Mouse (Mus musculus): ENCODE results near the gene Dhrs1. TPM values are rescaled to one million over a fixed set of nuclear protein-coding genes. Genes with fewer than 3 reads are reported as not detected.

Dhrs1 gene
- total RNA-seq, 2 experiments from 2014 or later: 18.0 to 54.7 TPM

GRCm38 (mm10) chr14:55724411-55724871, 21.0 kb downstream of the Dhrs1 start:
- peak; percentile 75 for ATAC-seq (replicated peaks; ENCODE audit: poor library complexity, severe bottlenecking)

DNA sequence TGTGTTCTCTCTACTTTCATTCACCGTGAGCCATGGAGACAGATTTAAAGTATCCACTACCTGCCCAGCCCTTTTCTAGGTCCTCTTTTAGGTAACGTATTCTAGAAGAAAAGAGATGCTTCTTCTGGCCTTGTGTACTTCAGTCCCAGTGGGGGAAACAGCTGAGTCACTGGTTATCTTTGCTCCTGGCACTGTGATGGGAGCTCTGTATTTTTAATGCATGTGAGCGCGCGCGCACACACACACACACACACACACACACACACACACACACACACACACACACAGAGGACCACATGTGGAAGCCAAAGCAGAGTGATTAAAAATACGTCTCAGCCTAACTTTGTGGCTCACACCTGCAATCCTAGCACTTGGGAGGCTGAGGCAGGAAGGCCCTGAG, 22.1 kb downstream of the Dhrs1 start:
- ATAC-seq (replicated peaks; ENCODE audit: poor library complexity, severe bottlenecking): no peak

DNA sequence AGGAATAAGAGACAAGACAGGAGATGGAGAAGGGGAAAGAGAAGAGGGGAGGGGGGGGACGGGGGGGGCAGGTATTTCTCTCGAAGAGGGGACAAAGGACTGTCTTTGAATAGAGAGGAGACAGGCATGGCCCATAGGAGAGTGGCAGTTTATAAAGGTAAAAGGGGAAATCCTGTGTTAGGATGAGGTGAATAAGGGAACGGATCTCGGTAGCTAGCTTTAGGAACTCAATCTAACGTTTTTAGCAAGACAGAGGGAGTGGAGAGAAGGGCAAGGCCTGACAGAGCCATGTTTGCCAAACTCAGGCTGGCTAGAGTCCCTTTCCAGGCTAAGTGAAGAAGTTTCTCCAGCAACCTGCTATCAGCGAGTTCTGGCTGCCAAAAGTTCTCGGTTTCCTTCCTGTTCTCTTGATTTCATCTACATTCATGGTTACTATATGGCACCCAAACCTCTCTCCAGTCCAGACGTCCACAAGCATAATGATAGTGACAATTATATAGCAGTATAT, 23.0 kb downstream of the Dhrs1 start:
- ATAC-seq (replicated peaks; ENCODE audit: poor library complexity, severe bottlenecking): no peak

GRCm38 (mm10) chr14:55721700-55722437, 23.6 kb downstream of the Dhrs1 start, which contains the start of gene Rabggta:
Rabggta (minus strand) TSS chr14:55722263.
- peak; percentile 57 for ATAC-seq (replicated peaks; ENCODE audit: poor library complexity, severe bottlenecking)

DNA sequence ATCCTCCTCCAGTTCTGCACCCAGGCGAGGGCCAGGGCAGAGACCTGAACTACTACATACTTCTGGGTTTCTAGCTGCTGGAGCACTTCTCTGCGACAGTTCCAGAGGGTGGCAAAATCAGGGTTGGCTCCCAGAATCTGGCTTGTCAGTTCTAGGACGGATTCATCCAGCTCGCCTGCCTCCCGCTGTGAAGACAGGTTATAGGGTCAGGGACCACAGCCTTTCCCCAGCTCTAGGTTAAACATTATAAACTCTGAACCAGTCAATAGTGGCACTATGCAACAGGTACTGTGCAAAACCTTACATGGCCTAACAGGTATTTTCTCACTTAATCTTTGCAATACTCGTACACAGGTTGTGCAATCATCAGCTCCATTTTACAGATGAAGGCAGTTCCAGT, 24.4 kb downstream of the Dhrs1 start:
- no peak for ATAC-seq (replicated peaks; ENCODE audit: poor library complexity, severe bottlenecking)

GRCm38 (mm10) chr14:55720666-55721065, 24.8 kb downstream of the Dhrs1 start:
- no peak for ATAC-seq (replicated peaks; ENCODE audit: poor library complexity, severe bottlenecking)

DNA sequence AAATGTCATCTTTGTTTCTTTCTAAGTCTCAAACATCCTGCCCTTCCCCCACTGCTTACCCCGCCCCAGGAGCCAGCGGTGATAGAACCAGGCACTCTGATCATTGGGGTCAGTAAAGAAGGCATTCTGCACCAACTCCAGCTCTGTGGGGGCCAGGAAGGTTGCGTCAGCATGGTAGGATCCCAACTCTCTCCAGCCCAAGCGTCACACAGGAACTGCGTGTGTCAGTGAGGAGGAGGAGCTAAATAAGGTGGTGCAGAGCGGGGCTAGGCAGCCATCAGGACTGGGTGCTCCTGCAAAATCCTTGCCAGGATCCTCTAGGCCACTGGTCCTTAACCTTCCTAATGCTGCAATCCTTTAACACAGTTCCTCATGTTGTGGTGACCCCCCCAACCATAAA, 25.8 kb downstream of the Dhrs1 start:
- ATAC-seq (replicated peaks; ENCODE audit: poor library complexity, severe bottlenecking): no peak

DNA sequence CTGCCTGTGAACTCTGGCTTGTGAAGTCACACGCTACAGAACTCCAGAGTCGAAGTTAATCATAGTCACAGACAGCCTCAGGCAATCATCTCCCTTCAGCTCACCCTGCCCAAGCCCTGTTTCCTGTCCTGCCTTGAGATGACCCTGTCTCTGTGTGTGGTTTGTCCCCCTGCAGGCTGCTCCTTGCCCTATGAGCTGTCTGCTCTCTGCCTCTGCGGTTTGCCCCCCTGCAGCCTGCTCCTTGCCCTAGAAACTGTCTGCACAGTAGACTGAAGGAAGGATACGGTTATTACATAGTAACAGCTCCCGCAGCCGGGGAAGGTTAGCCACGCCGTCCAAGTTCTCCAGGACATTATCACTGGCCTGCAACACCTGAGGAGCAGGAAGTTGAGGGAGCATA, 28.6 kb downstream of the Dhrs1 start:
- ATAC-seq (replicated peaks; ENCODE audit: poor library complexity, severe bottlenecking): no peak

DNA sequence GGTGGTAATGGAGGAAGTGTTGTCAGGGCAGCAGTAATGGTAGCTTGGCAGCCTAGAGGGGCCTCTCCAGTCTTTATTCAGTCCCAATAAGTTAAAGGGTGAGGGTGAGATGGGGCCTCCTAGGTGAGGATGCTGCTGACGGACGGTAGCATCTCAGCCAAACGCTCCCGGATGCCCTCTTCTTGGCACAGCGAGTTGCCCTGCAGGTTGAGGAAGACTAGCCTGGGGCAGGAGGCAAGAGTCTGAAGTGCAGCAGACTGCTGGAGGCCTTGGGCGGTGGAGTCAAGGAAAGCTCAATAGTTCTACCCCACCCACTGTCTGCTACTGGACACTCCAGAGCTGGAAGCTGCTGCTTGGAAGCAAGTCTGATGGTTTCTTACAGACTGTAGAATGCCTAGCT, 29.2 kb downstream of the Dhrs1 start:
- ATAC-seq (replicated peaks; ENCODE audit: poor library complexity, severe bottlenecking): no peak

DNA sequence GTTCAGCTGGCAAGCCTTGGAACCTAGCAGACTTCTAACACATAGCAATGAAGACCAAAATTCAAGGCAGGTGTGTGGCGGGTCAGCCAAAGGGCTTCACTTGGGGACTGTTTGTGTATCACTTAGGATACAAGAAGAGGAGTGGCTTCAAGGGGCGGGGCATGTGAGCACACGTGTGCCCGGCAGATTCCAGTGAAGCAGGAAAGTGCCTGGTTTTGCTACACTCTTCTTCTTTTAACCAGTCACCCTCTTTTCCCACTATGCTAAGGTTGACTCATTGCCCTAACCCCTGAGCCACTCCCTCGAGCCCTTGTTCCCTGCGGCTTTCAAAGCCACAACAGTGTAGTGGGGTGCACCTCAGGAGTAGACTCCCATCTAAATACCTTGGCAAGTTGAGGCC, 30.6 kb downstream of the Dhrs1 start:
- peak; percentile 14; the same call in 1 of the 2 replicates for ATAC-seq (replicated peaks; ENCODE audit: poor library complexity, severe bottlenecking)

DNA sequence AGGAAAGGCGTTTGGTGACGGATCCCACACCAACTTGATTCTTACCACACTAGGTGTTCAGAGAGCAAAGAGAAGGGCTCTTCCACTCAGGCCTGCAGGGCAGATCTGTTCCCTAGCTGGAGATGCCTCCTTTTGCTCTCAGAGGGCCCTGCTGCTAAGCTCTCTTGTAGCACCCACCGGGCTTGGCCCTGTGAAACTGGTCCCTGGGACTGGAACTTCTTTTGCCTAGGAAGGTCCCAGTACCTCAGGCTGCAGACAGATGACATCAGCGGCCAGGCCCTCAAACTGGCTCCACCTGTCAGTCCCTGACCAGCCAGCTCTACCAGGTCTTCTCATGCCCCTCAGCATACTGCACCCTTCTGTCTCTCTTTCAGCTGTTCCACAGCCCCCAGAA, 31.8 kb downstream of the Dhrs1 start, which contains the start of gene Tgm1:
Gene Tgm1 (minus strand): TSS at position 198 of the 394 bp plus-strand sequence.
- ATAC-seq (replicated peaks; ENCODE audit: poor library complexity, severe bottlenecking): no peak

DNA sequence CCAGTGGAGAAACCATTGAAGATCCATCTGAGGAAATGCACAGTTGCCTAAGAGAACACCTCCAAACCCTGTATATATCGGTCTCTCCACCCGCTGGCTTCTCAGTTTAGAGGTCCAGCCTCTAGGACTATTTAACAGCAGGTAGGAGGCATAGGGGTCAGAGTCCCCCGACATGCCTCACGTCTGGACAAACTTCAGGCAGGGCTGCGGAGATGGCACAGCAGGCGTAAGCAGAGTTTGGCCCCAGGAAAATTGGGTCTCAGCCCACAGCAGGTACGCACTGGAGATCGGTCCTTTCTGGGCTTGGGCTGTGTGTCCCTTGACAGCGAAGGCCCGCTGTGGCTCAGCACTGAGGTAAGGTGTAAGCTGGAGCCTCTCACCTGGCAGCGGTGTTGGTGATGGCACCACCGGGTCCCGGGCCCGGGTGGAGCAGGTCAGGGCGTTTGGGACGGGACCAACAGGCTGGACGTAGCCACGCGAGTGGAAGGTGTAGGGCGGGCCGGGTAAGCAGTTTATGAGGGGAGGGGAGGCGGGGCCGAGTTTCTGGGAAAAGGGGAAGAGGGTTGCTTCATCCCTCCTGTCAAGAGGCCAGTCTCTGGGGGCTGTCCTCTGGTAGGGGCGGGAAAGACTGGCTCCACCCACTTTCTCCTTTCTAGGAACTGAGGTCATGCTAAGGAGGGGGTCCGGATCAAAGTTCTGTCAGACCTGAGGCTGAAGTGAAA, 32.3 kb downstream of the Dhrs1 start:
- ATAC-seq (replicated peaks; ENCODE audit: poor library complexity, severe bottlenecking): peak; percentile 92

DNA sequence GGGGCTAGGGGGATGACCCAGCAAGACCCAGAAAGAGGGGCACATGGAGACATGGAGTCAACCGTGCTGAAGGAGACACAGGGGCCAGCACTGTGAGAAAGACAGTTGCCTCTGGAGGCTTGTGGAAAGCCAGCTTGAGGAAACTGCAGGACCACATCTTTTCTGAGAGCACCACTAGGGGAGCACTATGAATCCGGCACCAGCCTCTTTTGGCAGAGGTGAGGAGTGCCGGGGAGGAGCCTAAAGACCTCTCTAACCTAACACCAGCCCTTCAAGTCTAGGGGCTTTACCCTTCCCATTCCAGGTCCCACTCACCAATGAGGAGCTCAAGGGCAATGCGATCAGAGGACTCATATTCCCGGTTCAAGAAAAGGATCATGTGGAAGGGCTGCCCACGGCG, 33.7 kb downstream of the Dhrs1 start:
- no peak for ATAC-seq (replicated peaks; ENCODE audit: poor library complexity, severe bottlenecking)

- no peak for ATAC-seq (replicated peaks; ENCODE audit: poor library complexity, severe bottlenecking)
These were observed 36.0 kb downstream of the Dhrs1 start for GRCm38 (mm10) chr14:55709509-55709908.

GRCm38 (mm10) chr14:55707397-55707796, 38.1 kb downstream of the Dhrs1 start:
- ATAC-seq (replicated peaks; ENCODE audit: poor library complexity, severe bottlenecking): no peak

DNA sequence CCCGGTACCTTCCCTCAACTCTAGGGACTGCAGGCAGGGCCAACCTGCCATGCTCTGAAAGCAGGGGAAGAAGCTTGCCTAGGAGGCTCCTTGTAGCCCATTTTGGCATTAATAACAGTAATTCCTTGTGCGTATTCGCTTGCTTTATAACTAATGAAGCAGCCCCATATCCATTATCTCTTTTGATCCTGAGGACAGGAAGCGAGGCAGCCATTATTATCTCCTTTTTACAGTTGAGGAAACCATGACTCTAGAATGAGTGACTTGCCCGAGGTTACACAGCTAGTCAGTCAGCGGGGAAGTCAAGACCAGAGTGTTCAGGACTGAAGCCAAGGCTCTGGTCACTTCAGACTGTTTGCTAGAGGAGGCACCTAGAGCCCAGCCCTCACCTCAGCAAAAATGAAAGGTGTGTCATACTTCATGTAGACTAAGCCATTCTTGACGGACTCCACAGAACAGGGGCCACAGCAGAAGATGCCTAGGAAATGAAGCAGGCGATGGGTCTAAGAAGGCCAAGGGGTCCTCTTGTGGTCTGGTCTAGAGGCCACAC, 39.4 kb downstream of the Dhrs1 start:
- no peak for ATAC-seq (replicated peaks; ENCODE audit: poor library complexity, severe bottlenecking)

- ATAC-seq (replicated peaks; ENCODE audit: poor library complexity, severe bottlenecking): no peak
These were observed 42.7 kb downstream of the Dhrs1 start for GRCm38 (mm10) chr14:55702761-55703160.

DNA sequence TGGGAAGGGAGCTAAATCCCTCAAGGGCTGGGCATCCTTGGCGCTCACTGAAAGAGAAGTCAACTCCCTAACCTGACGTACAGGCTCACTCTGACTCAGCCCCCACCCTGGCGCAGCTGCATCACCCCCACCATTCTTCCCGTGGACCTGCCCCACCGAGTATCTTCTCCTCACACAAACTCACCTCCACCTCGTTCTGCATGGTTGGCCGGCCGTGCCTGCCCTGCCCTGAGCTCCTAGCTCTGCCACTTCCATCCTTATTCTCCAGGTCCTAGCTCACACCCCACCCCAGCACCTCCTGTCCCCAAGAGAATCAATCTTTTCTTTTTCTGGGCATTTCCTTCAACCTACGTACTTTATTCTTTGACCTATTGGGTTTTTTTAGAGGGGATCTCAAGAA, 44.4 kb downstream of the Dhrs1 start:
- no peak for ATAC-seq (replicated peaks; ENCODE audit: poor library complexity, severe bottlenecking)

- peak; percentile 92 for ATAC-seq (replicated peaks; ENCODE audit: poor library complexity, severe bottlenecking)
These were observed 48.3 kb downstream of the Dhrs1 start for GRCm38 (mm10) chr14:55697226-55697625.

- no peak for ATAC-seq (replicated peaks; ENCODE audit: poor library complexity, severe bottlenecking)
These were observed 56.1 kb downstream of the Dhrs1 start for GRCm38 (mm10) chr14:55689433-55689832.

Data from granulocyte monocyte progenitor cell, adult 5-6 weeks (primary cell).